Mouse (Mus musculus) erythroblast, adult 5-6 weeks (primary cell): ENCODE measurements around the gene Maats1. TPM values are rescaled to one million over a fixed set of nuclear protein-coding genes. Genes with fewer than 3 reads are reported as not detected.
"Not testable (repeated sequence)": the region's sequence is repeated elsewhere in the genome, so short reads cannot be mapped to it uniquely, and the experiment has no call there.

ENCODE experiments used
- ATAC-seq: replicated peaks from 2 replicates; pipeline ENCODE4 v1.8.0; 2016; ENCODE audit warnings: moderate number of reproducible peaks, mild to moderate bottlenecking, moderate TSS enrichment, inconsistent platforms; ENCODE audit not compliant: poor library complexity, low FRiP score, severe bottlenecking
- total RNA-seq, 2 experiments: library from RNA; stranded (forward) in 1 of 2; stranded (reverse) in 1 of 2; fragments of 150-400 nt in 1 of 2; fragments of 200-764, 138-1000 nt in 1 of 2; gene quantifications; 2 replicates each; pipeline versions ENCODE4 v1.2.3 to v1.2.4; 2015 to 2017; ENCODE audit warnings: low replicate concordance in 2 of 2

Maats1 gene
- total RNA-seq, 2 experiments from 2014 or later: not detected

- ATAC-seq: no peak
These were observed 9.0 kb upstream of the Maats1 start for GRCm38 (mm10) chr16:38350939-38351338.

- ATAC-seq: peak; percentile 49; the same call in 1 of the 2 replicates
These were observed 8.5 kb upstream of the Maats1 start for GRCm38 (mm10) chr16:38350361-38350855.

GRCm38 (mm10) chr16:38349881-38350280, 7.9 kb upstream of the Maats1 start:
- ATAC-seq: no peak

- no peak for ATAC-seq
These were observed 6.3 kb upstream of the Maats1 start for GRCm38 (mm10) chr16:38348217-38348761.

GRCm38 (mm10) chr16:38347588-38347987, 5.6 kb upstream of the Maats1 start:
- no peak for ATAC-seq

GRCm38 (mm10) chr16:38346529-38347325, 4.8 kb upstream of the Maats1 start, which contains the start of the genes Cox17 and Gm21987:
Gene Cox17 (plus strand): TSS chr16:38346991.
Gene Gm21987 (plus strand): TSS chr16:38347040.
- peak; percentile 98 for ATAC-seq

GRCm38 (mm10) chr16:38344941-38345725, 3.2 kb upstream of the Maats1 start:
- ATAC-seq: no peak

- ATAC-seq: not testable (repeated sequence)
These were observed 3.9 kb downstream of the Maats1 start for GRCm38 (mm10) chr16:38338077-38338476.

GRCm38 (mm10) chr16:38334431-38334830, 7.5 kb downstream of the Maats1 start:
- no peak for ATAC-seq

- ATAC-seq: no peak
These were observed 12.6 kb downstream of the Maats1 start for GRCm38 (mm10) chr16:38329340-38329739.

GRCm38 (mm10) chr16:38326778-38327397, 15.1 kb downstream of the Maats1 start:
- no peak for ATAC-seq

- ATAC-seq: no peak
These were observed 17.6 kb downstream of the Maats1 start for GRCm38 (mm10) chr16:38324311-38324710.

- ATAC-seq: peak; percentile 66
These were observed 20.4 kb downstream of the Maats1 start for GRCm38 (mm10) chr16:38321452-38321935.

- no peak for ATAC-seq
These were observed 22.9 kb downstream of the Maats1 start for GRCm38 (mm10) chr16:38319087-38319486.

GRCm38 (mm10) chr16:38318492-38318891, 23.5 kb downstream of the Maats1 start:
- no peak for ATAC-seq

GRCm38 (mm10) chr16:38308195-38308594, 33.7 kb downstream of the Maats1 start:
- no peak for ATAC-seq

- no peak for ATAC-seq
These were observed 34.3 kb downstream of the Maats1 start for GRCm38 (mm10) chr16:38307651-38308050.

- no peak for ATAC-seq
These were observed 34.7 kb downstream of the Maats1 start for GRCm38 (mm10) chr16:38307221-38307605.

- ATAC-seq: 0 out of 2 replicates have a peak, but pooled peaks have one; percentile 49
These were observed 35.2 kb downstream of the Maats1 start for GRCm38 (mm10) chr16:38306571-38307220.
